Mouse (Mus musculus) retina, postnatal 7 days (tissue): Measurements from ENCODE around the gene B3gnt3.

Experiments used
- DNase-seq: peaks from one replicate; pipeline ENCODE4 v3.0.0-alpha.2; 2012; ENCODE audit warnings: low read depth, low spot score

B3gnt3 gene

GRCm38 (mm10) chr8:71679116-71679515 lies 22.5 kb downstream of the B3gnt3 start:
- no peak for DNase-seq

- no peak for DNase-seq
Observed at GRCm38 (mm10) chr8:71678216-71678615, 23.4 kb downstream of the B3gnt3 start.

- no peak for DNase-seq
Observed at GRCm38 (mm10) chr8:71677555-71677954, 24.0 kb downstream of the B3gnt3 start.

- DNase-seq: no peak
Observed at GRCm38 (mm10) chr8:71676803-71677202, 24.8 kb downstream of the B3gnt3 start.

- DNase-seq: no peak
Observed at GRCm38 (mm10) chr8:71676020-71676741, 25.4 kb downstream of the B3gnt3 start, which contains the start of gene Jak3. Gene Jak3 (plus strand): TSS chr8:71676296.

GRCm38 (mm10) chr8:71675456-71676019 lies 26.1 kb downstream of the B3gnt3 start:
- no peak for DNase-seq

GRCm38 (mm10) chr8:71674071-71674470 lies 27.5 kb downstream of the B3gnt3 start:
- no peak for DNase-seq

- DNase-seq: no peak
Observed at GRCm38 (mm10) chr8:71672168-71672735, 29.3 kb downstream of the B3gnt3 start.

GRCm38 (mm10) chr8:71671549-71671965 lies 30.0 kb downstream of the B3gnt3 start, which contains the start of gene Unc13a:
Gene Unc13a (minus strand): TSS chr8:71671757.
- peak; percentile 85 for DNase-seq

- DNase-seq: peak; percentile 74
Observed at GRCm38 (mm10) chr8:71670621-71671548, 30.7 kb downstream of the B3gnt3 start.

- DNase-seq: no peak
Observed at GRCm38 (mm10) chr8:71670198-71670597, 31.4 kb downstream of the B3gnt3 start.

- no peak for DNase-seq
Observed at GRCm38 (mm10) chr8:71668220-71668975, 33.2 kb downstream of the B3gnt3 start.

GRCm38 (mm10) chr8:71667256-71667655 lies 34.3 kb downstream of the B3gnt3 start:
- DNase-seq: no peak

GRCm38 (mm10) chr8:71666855-71667254 lies 34.7 kb downstream of the B3gnt3 start:
- DNase-seq: no peak

- DNase-seq: peak; percentile 45
Observed at GRCm38 (mm10) chr8:71665331-71666130, 36.1 kb downstream of the B3gnt3 start.

- peak; percentile 85 for DNase-seq
Observed at GRCm38 (mm10) chr8:71660325-71661120, 41.1 kb downstream of the B3gnt3 start.

- no peak for DNase-seq
Observed at GRCm38 (mm10) chr8:71659751-71660150, 41.8 kb downstream of the B3gnt3 start.

- DNase-seq: no peak
Observed at GRCm38 (mm10) chr8:71658515-71659049, 43.0 kb downstream of the B3gnt3 start.

GRCm38 (mm10) chr8:71657816-71658215 lies 43.8 kb downstream of the B3gnt3 start:
- DNase-seq: no peak
